Mouse (Mus musculus) lung, adult 10 weeks (tissue): ENCODE measurements around the gene Mre11a. TPM values are rescaled to one million over a fixed set of nuclear protein-coding genes. Genes with fewer than 3 reads are reported as not detected.

Experiments
- polyA plus RNA-seq: library from polyadenylated mRNA; stranded (reverse); fragments of 350-450 nt; fragmentation: Illumina TruSeq; extraction: RNeasy Lipid Tissue Mini Kit (QIAGEN cat#74804); gene quantifications from one replicate; pipeline ENCODE4 v1.2.3, GENCODE M21; 2014; ENCODE audit warnings: low read depth, low replicate concordance; ENCODE audit not compliant: insufficient read depth

Mre11a gene
- polyA plus RNA-seq, result 4.5 TPM

DNA sequence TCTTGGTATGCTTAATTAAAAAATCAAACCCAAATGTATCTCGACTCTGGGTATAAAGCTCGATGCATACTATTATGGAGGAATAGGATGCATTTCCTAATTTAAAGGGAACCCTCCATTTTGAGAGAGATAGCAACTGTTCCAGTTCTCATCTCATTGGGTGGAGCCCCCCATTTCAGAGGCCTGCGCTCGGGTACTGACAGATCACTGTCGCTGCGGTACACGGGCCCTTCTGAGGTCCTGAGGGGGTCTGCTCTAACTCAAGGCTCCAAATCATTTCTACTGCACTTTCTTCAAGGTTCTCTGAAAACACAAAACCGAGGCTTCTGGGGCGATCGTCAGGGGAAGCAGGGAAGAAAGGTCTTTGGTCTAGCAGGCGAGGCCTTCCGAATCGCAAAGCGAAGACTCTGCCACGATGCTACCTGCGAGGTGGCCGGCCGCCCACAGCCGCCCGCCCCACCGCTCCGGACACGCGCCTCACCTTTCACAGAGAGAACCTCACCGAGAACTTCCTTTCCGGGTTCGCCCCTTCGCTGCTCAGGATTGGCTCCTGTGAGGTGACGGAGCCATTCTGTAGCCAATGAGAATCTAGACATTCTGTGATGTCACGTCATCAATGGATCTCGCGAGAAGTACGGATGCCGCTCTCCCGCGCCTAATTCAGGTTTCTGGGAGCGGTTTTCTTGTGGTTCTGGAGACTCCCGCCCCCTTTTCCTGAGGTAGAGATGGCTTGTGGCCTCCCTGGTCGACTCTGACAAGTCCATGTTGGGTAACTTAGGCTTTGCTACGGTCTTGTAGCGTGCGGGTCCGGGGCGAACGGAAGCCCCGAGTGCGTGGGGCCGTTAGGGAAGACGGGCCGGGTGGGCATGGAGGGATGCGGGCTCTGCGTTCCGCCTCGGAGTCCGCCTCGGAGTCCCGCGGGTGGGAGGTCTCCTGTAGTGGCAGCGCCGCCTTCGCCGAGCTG lies at the start of gene Mre11a, which contains the start of gene Ankrd49:
Gene Mre11a, plus strand, starts transcription at position 616 of the 964 bp plus-strand sequence.
Gene Ankrd49, minus strand, starts transcription at position 818 of the 964 bp plus-strand sequence.

DNA sequence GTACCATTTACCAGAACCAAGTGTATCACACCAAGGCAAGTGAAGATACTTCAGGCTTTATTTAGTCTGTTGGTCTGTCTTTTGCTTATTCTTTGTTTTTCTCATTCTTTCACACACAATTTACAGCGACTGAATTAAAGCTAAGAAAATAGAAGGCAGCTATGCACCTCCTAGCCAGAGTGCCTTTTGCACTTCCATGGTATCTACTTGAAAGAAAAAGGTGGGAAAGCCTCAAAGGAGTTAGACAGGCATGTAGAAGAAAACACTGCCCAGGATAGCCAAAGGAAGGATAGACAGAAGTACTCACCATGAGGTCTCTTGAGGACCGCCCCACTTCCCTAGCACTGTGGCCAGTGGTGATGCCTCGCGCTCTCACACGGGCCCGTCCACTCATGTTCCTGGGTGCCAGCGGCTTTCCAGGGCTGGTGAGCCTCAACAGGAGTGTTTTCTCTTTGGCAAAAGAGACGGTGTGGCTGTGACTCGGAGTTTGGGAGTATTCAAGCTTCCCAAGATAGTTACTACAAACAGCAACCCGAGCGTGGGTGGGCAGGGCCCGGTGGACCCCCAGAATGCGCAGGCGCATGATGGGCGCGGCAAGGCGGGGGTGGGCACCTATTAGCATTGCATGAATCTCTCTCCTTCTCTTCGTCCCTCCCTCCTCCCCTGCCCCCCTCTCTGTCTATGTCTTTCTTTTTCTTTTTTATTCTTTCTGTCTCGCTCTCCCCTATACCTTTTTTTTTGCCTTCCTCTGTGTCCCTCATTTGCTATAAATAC lies 44.1 kb upstream of the Mre11a start, which contains the start of gene Piwil4:
Gene Piwil4, minus strand, starts transcription at position 583 of the 774 bp plus-strand sequence.

DNA sequence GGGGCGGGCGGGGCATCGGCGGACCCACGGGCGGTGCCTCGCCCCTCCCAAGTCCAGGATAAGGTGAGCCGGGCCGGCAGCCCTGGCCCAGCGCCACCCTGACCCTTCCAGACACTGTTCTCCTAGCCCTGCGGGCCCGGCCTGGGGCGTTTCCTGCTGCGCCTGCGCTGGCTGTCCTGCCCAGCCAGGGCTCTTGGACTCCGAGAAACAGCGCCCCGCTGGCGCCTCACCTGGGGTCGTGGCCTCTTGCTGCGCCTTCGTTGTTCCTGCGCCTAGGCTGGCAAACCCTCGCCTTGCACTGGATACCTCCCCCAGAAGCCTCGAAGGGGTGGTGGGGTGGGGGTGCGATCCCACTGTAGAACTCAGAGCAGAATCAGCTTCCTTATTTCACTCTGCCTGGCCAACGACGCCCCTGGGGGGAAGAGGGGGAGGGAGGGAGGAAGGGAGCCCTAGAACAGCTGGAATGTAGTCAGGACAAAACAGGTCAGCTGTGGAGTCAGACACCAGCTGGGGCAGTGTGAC lies 32.4 kb upstream of the Mre11a start, which contains the start of gene Fut4:
Gene Fut4, minus strand, starts transcription at position 393 of the 522 bp plus-strand sequence.

DNA sequence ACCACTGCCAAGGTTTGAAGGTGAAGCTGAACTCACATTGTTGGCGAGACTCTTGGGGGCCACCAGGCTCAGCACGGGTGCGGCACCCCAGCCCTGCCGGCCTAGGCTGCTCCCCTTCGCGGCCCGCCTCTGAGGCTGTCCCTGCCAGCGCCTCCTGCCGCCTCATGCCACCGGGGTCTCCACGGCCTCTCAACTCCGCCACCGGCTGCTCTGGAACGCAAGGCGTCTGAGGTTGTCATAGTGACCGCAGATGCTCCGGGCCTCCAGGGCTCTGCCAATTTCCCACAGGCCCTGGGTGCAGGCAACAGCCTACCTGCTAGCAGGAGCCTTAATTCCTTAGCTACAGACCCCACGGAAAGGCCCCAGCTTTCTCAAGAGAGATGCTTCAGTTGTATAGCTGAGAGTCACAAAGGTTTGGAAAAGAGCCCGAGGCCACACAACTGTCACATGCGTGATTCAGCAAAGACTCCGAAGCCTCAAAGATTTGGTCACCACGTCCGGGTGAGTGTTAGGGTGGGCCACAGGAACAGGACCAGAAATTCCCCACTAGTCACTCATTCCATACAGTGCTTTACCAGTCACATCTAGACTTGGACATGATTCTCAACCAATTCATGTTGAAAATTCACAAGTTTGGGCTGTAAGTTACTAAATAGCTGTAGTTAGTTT lies 13.5 kb upstream of the Mre11a start, which contains the start of gene 1700012B09Rik:
Gene 1700012B09Rik, minus strand, starts transcription at position 228 of the 669 bp plus-strand sequence.

GRCm38 (mm10) chr9:14859868-14860639 lies 75.6 kb downstream of the Mre11a start, which contains the start of gene Gpr83:
Gene Gpr83, plus strand, starts transcription at chr9:14860210.

Other genes with a start within 250 kb of the Mre11a start
- gene Amotl1, start 139.6 kb upstream of the Mre11a start, polyA plus RNA-seq, result 11.1 TPM
- 3.1 TPM for gene Piwil4, start 43.9 kb upstream of the Mre11a start, polyA plus RNA-seq
- gene Fut4, start 32.3 kb upstream of the Mre11a start, polyA plus RNA-seq, result 2.2 TPM
- 8.4 TPM for gene 1700012B09Rik, start 13.6 kb upstream of the Mre11a start, polyA plus RNA-seq
- 4.6 TPM for gene Ankrd49, start 202 bp downstream of the Mre11a start, polyA plus RNA-seq
- gene Gpr83, start 75.6 kb downstream of the Mre11a start, polyA plus RNA-seq, result 0.07 TPM
- 0.45 TPM for gene Izumo1r, start 119.3 kb downstream of the Mre11a start, polyA plus RNA-seq